Mouse (Mus musculus) limb, embryonic 10.5 days (tissue): Measurements from ENCODE around the gene Vmn1r178. TPM values are rescaled to one million over a fixed set of nuclear protein-coding genes. Genes with fewer than 3 reads are reported as not detected.
"Not testable (repeated sequence)": the region's sequence is repeated elsewhere in the genome, so short reads cannot be mapped to it uniquely, and the experiment has no call there.

Experiments used
- DNase-seq: peaks from one replicate; pipeline ENCODE4 v3.0.0-alpha.2; 2017; ENCODE audit warnings: low spot score
- H3K27ac ChIP-seq: fragments of 300-500 bp; sonication (generic); 2 replicates; pipeline ENCODE4 v1.5.1; 2016; ENCODE audit warnings: mild to moderate bottlenecking
- H3K27me3 ChIP-seq: fragments of 300-500 bp; sonication (generic); 2 replicates; pipeline ENCODE4 v1.6.1; 2016; ENCODE audit warnings: low read depth, mild to moderate bottlenecking; ENCODE audit not compliant: poor library complexity, severe bottlenecking
- H3K36me3 ChIP-seq: fragments of 300-500 bp; sonication (generic); 2 replicates; pipeline ENCODE4 v1.6.1; 2016; ENCODE audit warnings: mild to moderate bottlenecking, moderate library complexity
- H3K4me1 ChIP-seq: fragments of 300-500 bp; sonication (generic); 2 replicates; pipeline ENCODE4 v1.6.1; 2016
- H3K4me3 ChIP-seq: fragments of 300-500 bp; sonication (generic); 2 replicates; pipeline ENCODE4 v1.5.1; 2016; ENCODE audit warnings: mild to moderate bottlenecking, moderate library complexity
- H3K9me3 ChIP-seq: fragments of 300-500 bp; sonication (generic); replicated peaks from 2 replicates; pipeline ENCODE4 v1.6.1; 2016; ENCODE audit warnings: mild to moderate bottlenecking
- WGBS: fragments of 180-500 bp; shearing (Covaris S2); methylation state at CpG from one replicate; pipeline ENCODE4 v1.1.7; 2016; 5-methylcytosine and 5-hydroxymethylcytosine counted together
- polyA plus RNA-seq: library from polyadenylated mRNA; unstranded; fragments of >200 nt; fragmentation: Nextera tagmentation; extraction: Ambion mirVana; gene quantifications from 2 replicates; pipeline ENCODE4 v1.2.1, GENCODE M21; 2016

The Vmn1r178 gene
- polyA plus RNA-seq: not detected in 2 replicates

DNA sequence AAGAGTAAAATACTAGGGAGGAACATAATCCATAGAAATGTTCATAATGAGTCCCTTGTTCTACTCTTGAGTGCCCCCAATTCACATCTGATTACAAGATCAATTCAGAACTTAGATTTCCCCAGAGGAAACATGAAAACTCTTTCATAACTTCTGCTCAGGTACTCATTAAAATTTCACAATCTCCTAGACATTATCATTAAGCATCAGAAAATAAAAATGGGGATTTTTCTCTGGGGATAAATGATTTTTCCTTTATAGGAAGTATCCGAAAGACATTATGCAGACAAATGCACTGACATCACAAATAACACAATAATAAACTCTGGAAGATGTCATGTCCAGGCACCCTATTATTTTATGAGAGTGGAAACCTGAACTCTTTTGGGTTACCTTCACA lies at the start of gene Vmn1r178:
TSS of gene Vmn1r178 (plus strand) at position 301 of the 400 bp plus-strand sequence.
- Histone ChIP-seq H3K9me3 (peaks cover 6% of the 10 kb centered on the region; the same call in 1 of the 2 replicates), H3K4me1 (no peaks in the 10 kb centered on the region), H3K4me3 (no peak within 1 kb of the TSS), H3K36me3 (no peaks in the 10 kb centered on the region), H3K27me3 (no peaks in the 10 kb centered on the region), H3K27ac (no peak within 1 kb of the TSS)
- DNase-seq: no peak
- WGBS: 100% methylated on average over 1 of the region's 1 CpGs

GRCm38 (mm10) chr7:23866349-23866748 lies 25.5 kb upstream of the Vmn1r178 start, which contains the start of gene Vmn1r177:
TSS of gene Vmn1r177 (minus strand) at chr7:23866449.
- DNase-seq, H3K36me3 ChIP-seq, H3K4me3 ChIP-seq, H3K9me3 ChIP-seq, H3K4me1 ChIP-seq, H3K27me3 ChIP-seq, H3K27ac ChIP-seq: not testable (repeated sequence)
- WGBS: 26% methylated on average over 1 of the region's 1 CpGs

DNA sequence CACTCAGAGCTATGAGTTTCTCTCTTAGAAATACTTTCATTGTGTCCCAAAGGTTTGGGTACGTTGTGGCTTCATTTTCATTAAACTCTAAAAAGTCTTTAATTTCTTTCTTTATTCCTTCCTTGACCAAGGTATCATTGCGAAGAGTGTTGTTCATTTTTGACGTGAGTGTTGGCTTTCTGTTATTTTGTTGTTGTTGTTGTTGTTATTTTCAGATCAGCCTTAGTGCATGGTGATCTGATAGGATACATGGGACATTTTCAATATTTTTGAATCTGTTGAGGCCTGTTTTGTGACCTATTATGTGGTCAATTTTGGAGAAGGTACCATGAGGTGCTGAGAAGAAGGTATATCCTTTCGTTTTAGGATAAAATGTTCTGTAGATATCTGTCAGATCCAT lies 14.9 kb upstream of the Vmn1r178 start:
- WGBS: 76% methylated on average over 4 of the region's 4 CpGs
- H3K9me3 ChIP-seq, H3K4me1 ChIP-seq, H3K27ac ChIP-seq, H3K27me3 ChIP-seq, H3K4me3 ChIP-seq, DNase-seq, H3K36me3 ChIP-seq: not testable (repeated sequence)

- H3K36me3 ChIP-seq: no peaks in the 10 kb centered on the region
- H3K9me3 ChIP-seq: no peaks in the 10 kb centered on the region
- H3K4me1 ChIP-seq: no peaks in the 10 kb centered on the region
- H3K27ac ChIP-seq: no peak within 1 kb of the TSS
- WGBS: 60% methylated on average over 2 of the region's 2 CpGs
- DNase-seq: no peak
- H3K27me3 ChIP-seq: no peaks in the 10 kb centered on the region
- no peak within 1 kb of the TSS for H3K4me3 ChIP-seq
Observed at GRCm38 (mm10) chr7:23926678-23927077, 34.9 kb downstream of the Vmn1r178 start, which contains the start of gene Vmn1r179. TSS of gene Vmn1r179 (plus strand) at chr7:23926978.

Other genes with a start within 250 kb of the Vmn1r178 start
- gene Vmn1r172, start 233.7 kb upstream of the Vmn1r178 start, polyA plus RNA-seq: not detected in 2 replicates
- not detected in 2 replicates for gene Vmn1r173, start 191.3 kb upstream of the Vmn1r178 start, polyA plus RNA-seq
- gene Vmn1r174, start 139.7 kb upstream of the Vmn1r178 start, polyA plus RNA-seq: not detected in 2 replicates
- not detected in 2 replicates for gene Vmn1r175, start 81.4 kb upstream of the Vmn1r178 start, polyA plus RNA-seq
- not detected in 2 replicates for gene Vmn1r176, start 54.6 kb upstream of the Vmn1r178 start, polyA plus RNA-seq
- gene Vmn1r177, start 25.6 kb upstream of the Vmn1r178 start, polyA plus RNA-seq: not detected in 2 replicates
- not detected in 2 replicates for gene Vmn1r179, start 35.0 kb downstream of the Vmn1r178 start, polyA plus RNA-seq
- gene Vmn1r180, start 58.6 kb downstream of the Vmn1r178 start, polyA plus RNA-seq: not detected in 2 replicates
- gene Vmn1r181, start 82.6 kb downstream of the Vmn1r178 start, polyA plus RNA-seq: not detected in 2 replicates
- gene V1rd19, start 109.7 kb downstream of the Vmn1r178 start, polyA plus RNA-seq: not detected in 2 replicates
- gene Vmn1r183, start 161.2 kb downstream of the Vmn1r178 start, polyA plus RNA-seq: not detected in 2 replicates
- gene Zfp180, start 189.9 kb downstream of the Vmn1r178 start, polyA plus RNA-seq: 26.8 and 30.2 TPM in 2 replicates
- gene Zfp112, start 220.3 kb downstream of the Vmn1r178 start, polyA plus RNA-seq: 2.5 and 4.3 TPM in 2 replicates
- 12.7 and 15.7 TPM in 2 replicates for gene Zfp235, start 242.2 kb downstream of the Vmn1r178 start, polyA plus RNA-seq